Mouse (Mus musculus) ES-Bruce4 (cell line): ENCODE measurements around the gene Gm9747.

Source experiments
- CTCF ChIP-seq: IDR thresholded peaks from one replicate; pipeline ENCODE4 v1.8.1; 2011; ENCODE audit warnings: low read depth, low read length
- POLR2A ChIP-seq: IDR thresholded peaks from one replicate; pipeline ENCODE4 v1.8.1; 2011; ENCODE audit warnings: low read length; ENCODE audit not compliant: insufficient read depth

GRCm38 (mm10) chr1:82243260-82243825, 10.4 kb downstream of the Gm9747 start:
- TF ChIP-seq CTCF (no peak), POLR2A (no peak)
